Mouse (Mus musculus) embryonic facial prominence, embryonic 10.5 days (tissue): Measurements from ENCODE around the gene Hist1h1b. TPM values are rescaled to one million over a fixed set of nuclear protein-coding genes. Genes with fewer than 3 reads are reported as not detected.

ENCODE experiments used
- DNase-seq: peaks from one replicate; pipeline ENCODE4 v3.0.0-alpha.2; 2017; ENCODE audit warnings: low spot score
- H3K27ac ChIP-seq: fragments of 300-500 bp; sonication (generic); replicated peaks from 2 replicates; pipeline ENCODE4 v1.5.1; 2016; ENCODE audit warnings: mild to moderate bottlenecking
- H3K27me3 ChIP-seq: fragments of 300-500 bp; sonication (generic); replicated peaks from 2 replicates; pipeline ENCODE4 v1.6.1; 2016; ENCODE audit warnings: low read depth, mild to moderate bottlenecking; ENCODE audit not compliant: poor library complexity, severe bottlenecking
- H3K36me3 ChIP-seq: fragments of 300-500 bp; sonication (generic); replicated peaks from 2 replicates; pipeline ENCODE4 v1.6.1; 2016; ENCODE audit warnings: mild to moderate bottlenecking, moderate library complexity
- H3K4me1 ChIP-seq: fragments of 300-500 bp; sonication (generic); 2 replicates; pipeline ENCODE4 v1.6.1; 2016
- H3K4me3 ChIP-seq: fragments of 300-500 bp; sonication (generic); 2 replicates; pipeline ENCODE4 v1.5.1; 2016; ENCODE audit warnings: mild to moderate bottlenecking, moderate library complexity
- H3K9me3 ChIP-seq: fragments of 300-500 bp; sonication (generic); 2 replicates; pipeline ENCODE4 v1.6.1; 2016; ENCODE audit warnings: mild to moderate bottlenecking
- WGBS: fragments of 180-500 bp; shearing (Covaris S2); methylation state at CpG from one replicate; pipeline ENCODE4 v1.1.7; 2016; 5-methylcytosine and 5-hydroxymethylcytosine counted together
- microRNA-seq: library from miRNA; unstranded; fragments of <30 nt; microRNA quantifications from one replicate; pipeline ENCODE4, GENCODE M21; 2017
- polyA plus RNA-seq: library from polyadenylated mRNA; unstranded; fragments of >200 nt; fragmentation: Nextera tagmentation; extraction: Ambion mirVana; gene quantifications from 2 replicates; pipeline ENCODE4 v1.2.1, GENCODE M21; 2016

The Hist1h1b gene
- polyA plus RNA-seq, 1 experiment from 2014 or later: 34.8 TPM

- Histone ChIP-seq H3K4me3 (peak overlapping the region; percentile 63), H3K27ac (peak overlapping the region; percentile 99), H3K27me3 (no peaks in the 10 kb centered on the region), H3K4me1 (peaks cover 19% of the 10 kb centered on the region), H3K36me3 (no peaks in the 10 kb centered on the region), H3K9me3 (no peaks in the 10 kb centered on the region)
- WGBS: under 1% methylated on average over 21 of the region's 21 CpGs
- peak; percentile 84 for DNase-seq
Observed at GRCm38 (mm10) chr13:21734010-21734905, 46.2 kb downstream of the Hist1h1b start.

GRCm38 (mm10) chr13:21733466-21733865 is 47.0 kb downstream of the Hist1h1b start:
- peak; percentile 58 for DNase-seq
- no peaks in the 10 kb centered on the region for H3K9me3 ChIP-seq
- H3K4me3 ChIP-seq: peak overlapping the region; percentile 63
- 66% methylated on average over 5 of the region's 5 CpGs for WGBS
- no peaks in the 10 kb centered on the region for H3K36me3 ChIP-seq
- H3K27ac ChIP-seq: peak overlapping the region; percentile 99
- H3K4me1 ChIP-seq: peaks cover 19% of the 10 kb centered on the region
- H3K27me3 ChIP-seq: no peaks in the 10 kb centered on the region

Small RNA genes within 50 kb of the gene (microRNA-seq; reads per million reads assigned to microRNA genes)
- gene Gm19658 (not detected), gene Gm44346 (not detected), gene Gm44454 (1.5 reads per million)

Other genes starting within 250 kb of the Hist1h1b start
- 7.6 and 7.8 TPM in 2 replicates for gene Zkscan8, start 249.5 kb downstream of the Hist1h1b start, polyA plus RNA-seq
- 0.11 and 0.21 TPM in 2 replicates for gene Olfr1366, start 237.8 kb downstream of the Hist1h1b start, polyA plus RNA-seq
- gene Olfr1535, start 220.7 kb downstream of the Hist1h1b start, polyA plus RNA-seq: not detected in 2 replicates
- not detected in 2 replicates for gene Olfr1364, start 198.9 kb downstream of the Hist1h1b start, polyA plus RNA-seq
- not detected in 2 replicates for gene Olfr1362, start 166.6 kb downstream of the Hist1h1b start, polyA plus RNA-seq
- not detected in 2 replicates for gene Olfr11, start 138.1 kb downstream of the Hist1h1b start, polyA plus RNA-seq
- gene Olfr1361, start 117.2 kb downstream of the Hist1h1b start, polyA plus RNA-seq: not detected in 2 replicates
- gene Olfr1360, start 103.2 kb downstream of the Hist1h1b start, polyA plus RNA-seq: not detected in 2 replicates
- gene Olfr1359, start 82.5 kb downstream of the Hist1h1b start, polyA plus RNA-seq: not detected in 2 replicates
- gene Hist1h2bl, start 64.5 kb downstream of the Hist1h1b start, polyA plus RNA-seq: 1.6 and 3.1 TPM in 2 replicates
- 30.5 and 32.2 TPM in 2 replicates for gene Hist1h2ai, start 64.2 kb downstream of the Hist1h1b start, polyA plus RNA-seq
- 10.7 and 12.8 TPM in 2 replicates for gene Hist1h3h, start 63.0 kb downstream of the Hist1h1b start, polyA plus RNA-seq
- gene Hist1h2bm, start 58.6 kb downstream of the Hist1h1b start, polyA plus RNA-seq: 5.7 and 6.0 TPM in 2 replicates
- 0.93 and 1.3 TPM in 2 replicates for gene Hist1h4j, start 45.6 kb downstream of the Hist1h1b start, polyA plus RNA-seq
- gene Hist1h4k, start 30.1 kb downstream of the Hist1h1b start, polyA plus RNA-seq: 3.9 and 7.1 TPM in 2 replicates
- 18.6 and 21.7 TPM in 2 replicates for gene Hist1h2ak, start 26.8 kb downstream of the Hist1h1b start, polyA plus RNA-seq
- gene Hist1h2bn, start 26.5 kb downstream of the Hist1h1b start, polyA plus RNA-seq: 3.6 and 4.0 TPM in 2 replicates
- 102 and 103 TPM in 2 replicates for gene Hist1h3i, start 2.7 kb upstream of the Hist1h1b start, polyA plus RNA-seq
- gene Hist1h2an, start 6.6 kb upstream of the Hist1h1b start, polyA plus RNA-seq: 10.9 and 18.0 TPM in 2 replicates
- 3.1 and 3.2 TPM in 2 replicates for gene Hist1h2bp, start 6.8 kb upstream of the Hist1h1b start, polyA plus RNA-seq
- gene Hist1h2bq, start 29.6 kb upstream of the Hist1h1b start, polyA plus RNA-seq: 21.7 and 23.9 TPM in 2 replicates
- gene Hist1h2ao, start 29.8 kb upstream of the Hist1h1b start, polyA plus RNA-seq: not detected in 2 replicates
- not detected in 2 replicates for gene Hist1h4m, start 31.1 kb upstream of the Hist1h1b start, polyA plus RNA-seq
- gene Hist1h4n, start 51.6 kb upstream of the Hist1h1b start, polyA plus RNA-seq: 9.3 and 10.5 TPM in 2 replicates
- gene Hist1h2ap, start 52.9 kb upstream of the Hist1h1b start, polyA plus RNA-seq: 6,093 and 6,114 TPM in 2 replicates
- 21.7 and 24.2 TPM in 2 replicates for gene Hist1h2br, start 53.1 kb upstream of the Hist1h1b start, polyA plus RNA-seq
- 23.1 and 24.9 TPM in 2 replicates for gene Zfp184, start 164.5 kb upstream of the Hist1h1b start, polyA plus RNA-seq
- 0.06 TPM in 1 of 2 replicates, not detected in the other for gene Pom121l2, start 200.6 kb upstream of the Hist1h1b start, polyA plus RNA-seq
- gene Prss16, start 229.1 kb upstream of the Hist1h1b start, polyA plus RNA-seq: 0.13 and 0.54 TPM in 2 replicates